21 mouse cellular contexts compared by ENCODE assay signal in genomic region chr6:53262401-53262800, GRCm38 (mm10). TPM values are rescaled to one million over a fixed set of nuclear protein-coding genes. Genes with fewer than 3 reads are reported as not detected.
DNase-seq lines count a peak whose midpoint lies in the region; ATAC-seq and TF ChIP-seq lines count a peak whose summit lies in the region.
"Had no signal": no experiment of that assay in that cellular context is flagged by ENCODE, and none has a peak within 500 bp of the region (broad histone marks: within the 10 kb centered on the region; RNA-seq: fewer than 3 reads in every experiment).

No protein-coding gene starts in this region.

- H3K4me3 ChIP-seq in kidney, postnatal 0 days (replicated peaks; ENCODE audit: low read depth, low read length), result no peak overlapping the region
- H3K4me3 ChIP-seq in intestine, embryonic 16.5 days (ENCODE audit: low read length), result no peak overlapping the region
- no peak overlapping the region for H3K4me3 ChIP-seq in heart, embryonic 10.5 days
- H3K4me3 ChIP-seq: forebrain, embryonic 13.5 days; midbrain, embryonic 13.5 days; myocyte had no signal

- no peak overlapping the region for H3K9ac ChIP-seq in kidney, postnatal 0 days (ENCODE audit: low read depth, low read length)
- H3K9ac ChIP-seq in intestine, embryonic 16.5 days (ENCODE audit: low read depth, low read length), result no peak overlapping the region
- H3K9ac ChIP-seq: forebrain, embryonic 13.5 days; lung, embryonic 14.5 days; midbrain, embryonic 13.5 days had no signal

- WGBS in kidney, postnatal 0 days, result 56% methylated on average over 11 of the region's 11 CpGs
- 79% methylated on average over 11 of the region's 11 CpGs for WGBS in intestine, embryonic 16.5 days
- 76% methylated on average over 11 of the region's 11 CpGs for WGBS in heart, embryonic 10.5 days

- no peaks in the 10 kb centered on the region for H3K9me3 ChIP-seq in kidney, postnatal 0 days (replicated peaks; ENCODE audit: low read length)
- no peaks in the 10 kb centered on the region for H3K9me3 ChIP-seq in intestine, embryonic 16.5 days (ENCODE audit: control insufficient read depth, low read length)
- no peaks in the 10 kb centered on the region for H3K9me3 ChIP-seq in heart, embryonic 10.5 days
- H3K9me3 ChIP-seq: forebrain, embryonic 13.5 days; midbrain, embryonic 13.5 days had no signal

- no peak for TF ChIP-seq CTCF in kidney, postnatal 0 days (IDR thresholded peaks at IDR 0.05; ENCODE audit: low read depth)

- no peak for ATAC-seq in kidney, postnatal 0 days (replicated peaks; ENCODE audit: low FRiP score, low read depth)
- no peak for ATAC-seq in intestine, embryonic 16.5 days
- ATAC-seq: CD4-positive, CD25-positive, alpha-beta regulatory T cell, adult 4 months; forebrain, embryonic 13.5 days; midbrain, embryonic 13.5 days had no signal

- peak; percentile 17 for DNase-seq in cerebellum, adult 11 months
- DNase-seq in cerebellum, postnatal 14 days, result no peak
- DNase-seq in kidney, postnatal 0 days (ENCODE audit: low spot score), result peak; percentile 20
- DNase-seq in kidney, adult 18-20 months, result no peak
- DNase-seq in R1 (ENCODE audit: low read depth, low spot score), result peak; percentile 34
- DNase-seq in embryo, embryonic 10.5 days (ENCODE audit: low spot score), result peak; percentile 47
- DNase-seq in heart, embryonic 10.5 days (ENCODE audit: low spot score), result no peak
- DNase-seq: gastrocnemius, postnatal 25 days; heart, postnatal 14 days; kidney, adult 8-10 months; lung, embryonic 14.5 days; thymus, postnatal 25 days had no signal

- no peaks in the 10 kb centered on the region for H3K27me3 ChIP-seq in kidney, postnatal 0 days (ENCODE audit: insufficient read depth, low read length)
- no peaks in the 10 kb centered on the region for H3K27me3 ChIP-seq in intestine, embryonic 16.5 days (replicated peaks; ENCODE audit: control insufficient read depth, insufficient read depth, low read length)
- no peaks in the 10 kb centered on the region for H3K27me3 ChIP-seq in heart, embryonic 10.5 days (ENCODE audit: insufficient read depth, poor library complexity, severe bottlenecking)
- H3K27me3 ChIP-seq: forebrain, embryonic 13.5 days had no signal

- no peak overlapping the region for H3K4me2 ChIP-seq in kidney, postnatal 0 days (ENCODE audit: low read length)
- H3K4me2 ChIP-seq in intestine, embryonic 16.5 days (ENCODE audit: low read depth, low read length), result no peak overlapping the region
- H3K4me2 ChIP-seq: forebrain, embryonic 13.5 days; heart, embryonic 11.5 days; liver, embryonic 11.5 days; lung, embryonic 14.5 days; midbrain, embryonic 13.5 days had no signal

- no peaks in the 10 kb centered on the region for H3K36me3 ChIP-seq in kidney, postnatal 0 days (ENCODE audit: insufficient read depth, low read length)
- no peaks in the 10 kb centered on the region for H3K36me3 ChIP-seq in intestine, embryonic 16.5 days (ENCODE audit: control insufficient read depth, insufficient read depth, low read length)
- no peaks in the 10 kb centered on the region for H3K36me3 ChIP-seq in heart, embryonic 10.5 days
- H3K36me3 ChIP-seq: G1E; midbrain, embryonic 13.5 days had no signal

- H3K4me1 ChIP-seq in kidney, postnatal 0 days (replicated peaks; ENCODE audit: insufficient read depth, low read length), result no peaks in the 10 kb centered on the region
- no peaks in the 10 kb centered on the region for H3K4me1 ChIP-seq in intestine, embryonic 16.5 days (ENCODE audit: control insufficient read depth, insufficient read depth, low read length)
- H3K4me1 ChIP-seq in heart, embryonic 10.5 days, result no peaks in the 10 kb centered on the region
- H3K4me1 ChIP-seq: midbrain, embryonic 13.5 days had no signal

- no peak overlapping the region for H3K27ac ChIP-seq in kidney, postnatal 0 days
- no peak overlapping the region for H3K27ac ChIP-seq in intestine, embryonic 16.5 days (ENCODE audit: low read length)
- H3K27ac ChIP-seq in heart, embryonic 10.5 days, result no peak overlapping the region
- H3K27ac ChIP-seq: forebrain, embryonic 13.5 days; macrophage; midbrain, embryonic 13.5 days had no signal

RNA-seq across cellular contexts. Expression of gene Creb5, which starts 24.7 kb away (rescaled TPM):
- 1.6 and 2.1 TPM in 2 replicates for polyA plus RNA-seq in kidney, postnatal 0 days (2015; fragmentation: Nextera tagmentation; extraction: Ambion mirVana)
- 4.1 and 5.9 TPM in 2 replicates for polyA plus RNA-seq in intestine, embryonic 16.5 days (2015; fragmentation: Nextera tagmentation; extraction: Ambion mirVana)
- 15.4 and 20.5 TPM in 2 replicates for polyA plus RNA-seq in heart, embryonic 10.5 days (2016; fragmentation: Nextera tagmentation; extraction: Ambion mirVana)
- polyA plus RNA-seq: CD4-positive, CD25-positive, alpha-beta regulatory T cell, adult 4 months; G1E had no signal

Comparison
In these comparisons a context has a peak if more than half of its experiments do, and no peak if none do; other contexts are left out.
1. DNase-seq: peak in cerebellum, adult 11 months (single experiment), kidney, postnatal 0 days (single experiment), R1 (single experiment) and embryo, embryonic 10.5 days (single experiment); none in cerebellum, postnatal 14 days (0 of 2), kidney, adult 18-20 months (single experiment) and heart, embryonic 10.5 days (single experiment).